Mouse (Mus musculus): ENCODE measurements around the gene Tmub2. TPM values are rescaled to one million over a fixed set of nuclear protein-coding genes. Genes with fewer than 3 reads are reported as not detected.

Gene Tmub2
- polyA plus RNA-seq, 1 experiment from 2014 or later = 47.8 TPM

DNA sequence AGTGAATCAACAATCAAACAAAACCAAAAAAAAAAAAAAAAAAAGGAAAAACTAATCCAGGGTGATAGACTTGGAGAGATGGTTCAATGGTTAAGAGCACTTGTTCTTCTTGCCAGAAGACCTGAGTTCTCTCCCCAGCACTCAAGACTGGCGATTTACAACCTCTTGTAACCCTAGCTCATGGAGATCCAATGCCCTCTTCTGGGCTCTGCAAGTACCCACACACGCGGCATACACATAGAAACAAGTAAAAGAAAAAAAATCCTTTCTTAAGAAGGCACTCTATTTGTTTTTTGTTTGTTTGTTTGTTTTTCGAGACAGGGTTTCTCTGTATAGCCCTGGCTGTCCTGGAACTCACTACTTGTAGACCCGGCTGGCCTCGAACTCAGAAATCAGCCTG is 809 bp upstream of the Tmub2 start:
- H3K9me3 ChIP-seq = no peaks in the 10 kb centered on the region
- 79% methylated on average over 6 of the region's 6 CpGs for WGBS
- no peaks in the 10 kb centered on the region for H3K27me3 ChIP-seq (replicated peaks)
- H3K36me3 ChIP-seq = peaks cover 16% of the 10 kb centered on the region
- H3K9ac ChIP-seq = no peak overlapping the region
- ATAC-seq (ENCODE audit: insufficient read depth, low FRiP score, low read depth) = no peak
- 0 out of 2 replicates have a peak, but pooled peaks cover 9% of the 10 kb centered on the region for H3K4me1 ChIP-seq
- peak overlapping the region; percentile 71 for H3K4me3 ChIP-seq (replicated peaks)
- H3K27ac ChIP-seq = peak overlapping the region; percentile 88
- peak overlapping the region; percentile 69 for H3K4me2 ChIP-seq

DNA sequence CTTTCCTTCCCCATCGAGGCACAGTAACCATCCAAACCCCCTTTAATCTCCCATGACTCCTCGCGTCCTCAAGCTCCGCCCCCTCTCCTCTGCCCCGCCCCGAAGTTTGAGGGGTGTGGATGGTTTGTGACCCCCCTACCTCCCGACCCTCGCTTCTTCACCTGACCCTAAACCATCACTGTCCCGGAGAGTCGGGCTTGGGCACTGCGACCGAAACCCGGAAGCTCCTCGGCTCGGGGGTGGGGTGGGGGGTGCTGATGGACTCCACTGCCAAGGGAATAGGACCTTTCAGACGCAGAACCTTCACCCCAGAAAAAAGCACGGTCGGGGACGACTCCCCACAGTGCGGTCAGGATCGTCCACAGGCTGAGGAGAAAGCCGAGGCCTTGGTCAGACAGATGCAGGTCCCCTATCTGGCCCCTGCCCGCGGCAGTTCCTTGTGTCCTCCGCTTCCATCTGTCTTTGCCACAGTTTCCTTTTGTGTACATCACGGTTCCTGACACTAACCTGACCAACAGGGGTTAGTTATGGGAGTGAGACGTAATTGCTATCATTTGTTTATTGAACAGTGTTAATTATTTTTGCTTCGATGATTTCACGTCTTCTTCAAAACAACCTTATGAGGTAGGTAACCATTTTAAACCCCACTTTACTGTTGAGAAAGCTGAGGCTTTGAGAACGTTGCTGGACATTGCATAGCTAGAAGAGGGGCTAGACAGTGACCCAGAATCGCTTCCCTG is 534 bp downstream of the Tmub2 start:
- Histone ChIP-seq H3K9me3 (no peaks in the 10 kb centered on the region), H3K27me3 (replicated peaks) (no peaks in the 10 kb centered on the region), H3K4me3 (replicated peaks) (peak overlapping the region; percentile 71), H3K4me1 (peaks cover 20% of the 10 kb centered on the region; the same call in 1 of the 2 replicates), H3K9ac (peak overlapping the region; percentile 76), H3K36me3 (peaks cover 17% of the 10 kb centered on the region), H3K4me2 (peak overlapping the region; percentile 69), H3K27ac (peak overlapping the region; percentile 88)
- ATAC-seq (ENCODE audit: insufficient read depth, low FRiP score, low read depth) = peak; percentile 69
- WGBS = 2% methylated on average over 31 of the region's 31 CpGs

DNA sequence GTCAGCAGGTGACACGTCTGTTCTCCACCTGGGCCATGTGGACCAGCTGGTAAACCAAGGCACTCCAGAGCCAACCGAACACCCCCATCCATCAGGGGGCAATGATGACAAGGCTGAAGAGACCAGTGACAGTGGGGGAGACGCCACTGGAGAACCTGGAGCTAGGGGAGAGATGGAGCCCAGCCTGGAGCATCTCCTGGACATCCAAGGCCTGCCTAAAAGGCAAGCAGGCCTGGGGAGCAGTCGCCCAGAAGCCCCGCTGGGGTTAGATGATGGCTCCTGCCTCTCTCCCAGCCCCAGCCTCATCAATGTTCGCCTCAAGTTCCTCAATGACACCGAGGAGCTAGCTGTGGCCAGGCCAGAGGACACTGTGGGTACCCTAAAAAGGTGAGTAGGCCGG is 2.8 kb downstream of the Tmub2 start:
- whole genome bisulfite sequencing = 84% methylated on average over 8 of the region's 8 CpGs
- Histone ChIP-seq H3K9ac (no peak overlapping the region), H3K27ac (no peak overlapping the region), H3K4me1 (peaks cover 20% of the 10 kb centered on the region; the same call in 1 of the 2 replicates), H3K27me3 (replicated peaks) (no peaks in the 10 kb centered on the region), H3K4me2 (no peak overlapping the region), H3K36me3 (peaks cover 37% of the 10 kb centered on the region), H3K4me3 (replicated peaks) (no peak overlapping the region; the same call in 1 of the 2 replicates), H3K9me3 (no peaks in the 10 kb centered on the region)
- no peak for ATAC-seq (ENCODE audit: insufficient read depth, low FRiP score, low read depth)

DNA sequence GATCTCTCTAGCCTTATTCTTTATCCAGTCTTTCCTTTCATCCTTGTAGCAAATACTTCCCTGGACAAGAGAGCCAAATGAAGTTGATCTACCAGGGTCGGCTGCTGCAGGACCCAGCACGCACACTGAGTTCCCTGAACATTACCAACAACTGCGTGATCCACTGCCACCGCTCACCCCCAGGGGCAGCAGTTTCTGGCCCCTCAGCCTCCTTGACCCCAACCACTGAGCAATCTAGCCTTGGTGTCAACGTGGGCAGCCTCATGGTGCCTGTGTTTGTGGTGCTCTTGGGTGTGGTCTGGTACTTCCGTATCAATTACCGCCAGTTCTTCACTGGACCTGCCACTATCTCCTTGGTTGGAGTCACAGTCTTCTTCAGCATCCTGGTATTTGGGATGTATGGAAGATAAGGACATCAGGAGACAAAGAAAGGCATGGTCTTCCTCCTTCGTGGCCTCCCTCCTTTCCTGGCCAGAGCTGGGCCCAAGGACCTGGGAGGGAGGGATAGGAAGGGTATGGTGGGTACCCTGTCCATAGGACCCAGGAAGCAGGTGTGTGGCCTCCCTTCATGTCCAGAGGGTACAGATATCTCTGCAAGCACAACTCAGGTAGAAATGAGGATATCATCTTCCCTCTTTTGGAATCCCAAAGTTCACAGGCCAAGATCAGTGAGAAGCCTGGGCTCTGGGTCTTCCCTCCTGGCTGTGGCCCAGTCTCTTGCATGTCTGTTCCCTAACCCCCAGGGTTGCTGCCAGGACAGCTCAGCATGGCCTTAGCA is 3.5 kb downstream of the Tmub2 start:
- H3K4me2 ChIP-seq = no peak overlapping the region
- no peaks in the 10 kb centered on the region for H3K27me3 ChIP-seq (replicated peaks)
- no peak overlapping the region for H3K9ac ChIP-seq
- no peak for ATAC-seq (ENCODE audit: insufficient read depth, low FRiP score, low read depth)
- 84% methylated on average over 8 of the region's 8 CpGs for WGBS
- H3K4me3 ChIP-seq (replicated peaks) = no peak overlapping the region
- H3K27ac ChIP-seq = no peak overlapping the region
- H3K9me3 ChIP-seq = no peaks in the 10 kb centered on the region
- H3K4me1 ChIP-seq = peaks cover 20% of the 10 kb centered on the region; the same call in 1 of the 2 replicates
- H3K36me3 ChIP-seq = peaks cover 44% of the 10 kb centered on the region

DNA sequence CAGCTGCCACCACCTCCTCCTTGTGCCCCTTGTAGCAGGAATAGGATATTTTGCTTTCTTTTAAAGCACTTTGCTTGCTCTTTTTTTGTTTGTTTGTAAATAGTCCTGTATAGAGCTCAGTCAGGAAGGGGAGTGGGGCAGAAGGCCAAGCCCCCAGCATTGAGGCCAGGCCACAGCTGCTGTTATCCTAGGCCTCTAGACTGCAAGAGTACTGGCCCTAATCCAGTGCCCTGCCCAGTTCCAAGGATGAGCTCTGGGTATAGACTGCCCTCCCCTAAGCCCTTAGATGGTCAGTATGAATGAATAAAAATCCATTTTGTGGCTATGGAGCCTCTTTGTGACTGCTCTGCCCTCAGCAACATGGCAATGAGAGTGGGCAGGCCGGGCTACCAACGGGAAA is 4.2 kb downstream of the Tmub2 start:
- no peak overlapping the region for H3K4me3 ChIP-seq (replicated peaks)
- no peaks in the 10 kb centered on the region for H3K9me3 ChIP-seq
- H3K9ac ChIP-seq = no peak overlapping the region
- 66% methylated on average over 2 of the region's 2 CpGs for WGBS
- no peak overlapping the region for H3K4me2 ChIP-seq
- no peaks in the 10 kb centered on the region for H3K27me3 ChIP-seq (replicated peaks)
- peaks cover 20% of the 10 kb centered on the region; the same call in 1 of the 2 replicates for H3K4me1 ChIP-seq
- ATAC-seq (ENCODE audit: insufficient read depth, low FRiP score, low read depth) = no peak
- H3K36me3 ChIP-seq = peaks cover 44% of the 10 kb centered on the region
- no peak overlapping the region for H3K27ac ChIP-seq

DNA sequence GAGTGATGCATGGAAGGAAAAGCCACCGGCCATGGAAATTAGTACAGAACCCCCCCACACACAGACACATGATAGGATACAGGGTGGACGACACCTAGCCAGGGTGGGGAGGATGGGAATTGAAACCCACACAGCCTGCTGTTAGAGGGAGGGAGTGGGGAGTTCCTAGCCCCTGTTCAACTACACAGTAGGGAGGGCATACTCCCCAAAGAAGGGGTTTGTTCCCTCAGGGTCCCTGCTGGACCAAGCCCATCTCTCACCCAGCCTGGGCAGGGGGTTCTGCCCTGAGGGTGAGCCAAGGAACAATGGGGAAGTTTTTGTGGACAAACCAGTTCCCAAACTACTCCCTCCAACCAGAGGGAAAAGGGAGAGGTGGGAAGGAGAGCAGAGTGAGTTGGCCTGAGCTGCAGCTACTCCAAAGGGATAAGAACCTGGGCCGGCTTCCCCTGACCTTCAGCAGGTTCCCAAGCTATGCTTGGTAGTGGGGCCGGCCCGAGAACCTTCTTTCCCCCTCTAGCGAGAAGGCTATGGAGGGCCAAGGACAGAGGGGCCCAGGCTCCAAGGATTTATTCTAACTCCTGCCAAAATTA is 4.9 kb downstream of the Tmub2 start:
- Histone ChIP-seq H3K36me3 (peaks cover 44% of the 10 kb centered on the region), H3K27ac (no peak overlapping the region)

DNA sequence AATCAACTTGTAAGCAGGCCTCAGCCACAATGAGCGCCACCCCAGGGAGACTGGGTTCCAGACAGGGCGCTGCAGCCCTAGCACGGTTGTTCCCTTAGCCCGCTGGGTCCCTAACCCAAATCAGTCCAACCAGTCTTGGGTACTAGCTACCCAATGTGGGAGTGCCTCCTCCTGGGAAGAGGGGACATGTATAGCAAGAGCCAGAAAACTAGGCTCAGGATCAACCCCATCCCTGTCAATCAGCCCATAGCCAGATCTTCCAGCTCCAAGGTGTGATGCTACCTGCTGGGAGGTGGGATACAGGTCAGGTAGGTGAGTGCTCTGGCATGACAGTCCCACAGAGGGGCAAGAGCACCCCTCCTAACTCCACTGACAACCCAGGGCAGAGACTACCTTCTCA is 5.4 kb downstream of the Tmub2 start:
- Histone ChIP-seq H3K4me2 (no peak overlapping the region), H3K9ac (no peak overlapping the region), H3K4me1 (peaks cover 25% of the 10 kb centered on the region), H3K36me3 (peaks cover 44% of the 10 kb centered on the region), H3K9me3 (no peaks in the 10 kb centered on the region), H3K27ac (no peak overlapping the region), H3K27me3 (replicated peaks) (no peaks in the 10 kb centered on the region), H3K4me3 (replicated peaks) (no peak overlapping the region)
- WGBS = 77% methylated on average over 4 of the region's 4 CpGs
- ATAC-seq (ENCODE audit: insufficient read depth, low FRiP score, low read depth) = no peak

More for the DNA sequence above, 4.9 kb downstream of the Tmub2 start:
- no peak for ATAC-seq (ENCODE audit: insufficient read depth, low FRiP score, low read depth)
- H3K4me2 ChIP-seq = no peak overlapping the region
- H3K27me3 ChIP-seq (replicated peaks) = no peaks in the 10 kb centered on the region
- H3K9ac ChIP-seq = no peak overlapping the region
- peaks cover 20% of the 10 kb centered on the region; the same call in 1 of the 2 replicates for H3K4me1 ChIP-seq
- H3K4me3 ChIP-seq (replicated peaks) = no peak overlapping the region
- no peaks in the 10 kb centered on the region for H3K9me3 ChIP-seq
- 52% methylated on average over 6 of the region's 6 CpGs for WGBS

DNA sequence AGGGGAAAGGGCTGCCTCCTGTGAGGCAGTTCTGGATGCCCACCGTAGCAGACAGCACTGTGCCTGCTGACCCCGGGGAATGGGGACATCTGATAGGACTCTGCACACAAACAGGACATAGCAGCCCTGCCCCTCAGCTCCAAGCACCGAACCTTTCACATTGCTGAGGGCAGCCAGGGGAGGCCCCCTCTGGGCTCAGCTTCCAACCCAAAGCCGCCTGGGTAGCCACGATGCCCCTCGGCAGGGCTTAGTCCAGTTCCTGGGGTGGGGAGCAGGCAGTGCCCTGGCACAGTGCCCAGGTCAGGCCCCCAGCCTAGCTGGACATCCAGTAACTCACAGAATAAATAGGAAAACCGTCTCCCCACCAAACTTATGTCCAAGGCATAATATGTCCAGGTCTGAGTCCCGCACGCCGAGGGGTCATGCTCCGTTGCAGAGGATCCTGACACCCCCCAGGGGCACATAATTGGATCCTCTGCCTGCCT is 6.4 kb downstream of the Tmub2 start:
- Histone ChIP-seq H3K27me3 (replicated peaks) (no peaks in the 10 kb centered on the region), H3K4me2 (no peak overlapping the region), H3K27ac (no peak overlapping the region), H3K36me3 (peaks cover 44% of the 10 kb centered on the region), H3K4me1 (peaks cover 23% of the 10 kb centered on the region), H3K9me3 (no peaks in the 10 kb centered on the region), H3K4me3 (replicated peaks) (no peak overlapping the region), H3K9ac (no peak overlapping the region)
- no peak for ATAC-seq (ENCODE audit: insufficient read depth, low FRiP score, low read depth)
- 81% methylated on average over 11 of the region's 11 CpGs for WGBS

DNA sequence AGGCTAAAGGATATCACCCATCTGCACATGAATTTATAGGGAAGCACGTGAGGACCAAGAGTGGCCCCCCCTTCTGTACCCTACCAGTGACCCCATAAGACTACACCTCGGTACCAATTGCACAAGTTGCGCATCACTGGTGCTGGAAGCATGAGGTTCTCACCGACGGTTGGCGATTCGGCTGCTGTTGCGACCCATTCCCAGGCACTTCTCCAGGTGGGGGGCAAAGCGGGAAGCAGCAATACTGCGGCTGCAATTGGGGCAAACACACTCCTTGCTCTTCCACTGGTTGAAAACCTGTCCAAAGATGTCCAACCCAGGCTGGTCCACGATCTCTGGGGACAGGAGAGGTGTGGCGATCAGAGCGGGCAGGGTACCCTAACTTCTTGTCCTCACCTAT is 9.2 kb downstream of the Tmub2 start:
- Histone ChIP-seq H3K4me1 (peaks cover 24% of the 10 kb centered on the region), H3K4me3 (replicated peaks) (no peak overlapping the region), H3K27ac (no peak overlapping the region), H3K9me3 (no peaks in the 10 kb centered on the region), H3K4me2 (no peak overlapping the region), H3K27me3 (replicated peaks) (no peaks in the 10 kb centered on the region), H3K9ac (no peak overlapping the region), H3K36me3 (peaks cover 27% of the 10 kb centered on the region)
- no peak for ATAC-seq (ENCODE audit: insufficient read depth, low FRiP score, low read depth)
- WGBS = 95% methylated on average over 13 of the region's 13 CpGs

DNA sequence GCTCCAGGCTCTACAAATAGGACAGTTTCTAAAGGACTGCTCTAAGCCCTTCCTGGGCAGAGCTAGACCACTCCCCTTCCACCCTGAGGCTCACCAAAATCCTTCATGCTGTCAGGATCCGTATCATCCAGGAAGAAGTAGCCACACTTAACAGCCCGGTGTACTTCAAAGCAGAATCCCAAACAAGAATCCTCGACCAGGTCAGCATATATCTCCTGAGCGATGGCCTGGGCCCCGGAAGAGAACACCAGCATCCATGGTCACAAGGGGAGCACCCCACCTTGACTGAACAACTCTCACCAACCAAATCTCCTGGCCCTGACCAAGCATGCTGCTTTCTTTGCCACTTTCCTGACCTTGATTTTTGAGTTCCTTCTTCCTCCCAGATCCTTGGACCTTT is 9.7 kb downstream of the Tmub2 start:
- H3K9ac ChIP-seq = no peak overlapping the region
- no peaks in the 10 kb centered on the region for H3K9me3 ChIP-seq
- no peak overlapping the region for H3K4me3 ChIP-seq (replicated peaks)
- H3K4me1 ChIP-seq = peaks cover 20% of the 10 kb centered on the region
- H3K27me3 ChIP-seq (replicated peaks) = no peaks in the 10 kb centered on the region
- WGBS = 54% methylated on average over 5 of the region's 5 CpGs
- peaks cover 27% of the 10 kb centered on the region for H3K36me3 ChIP-seq
- ATAC-seq (ENCODE audit: insufficient read depth, low FRiP score, low read depth) = no peak
- H3K27ac ChIP-seq = no peak overlapping the region
- peak overlapping the region; percentile 87; the same call in 1 of the 2 replicates for H3K4me2 ChIP-seq

DNA sequence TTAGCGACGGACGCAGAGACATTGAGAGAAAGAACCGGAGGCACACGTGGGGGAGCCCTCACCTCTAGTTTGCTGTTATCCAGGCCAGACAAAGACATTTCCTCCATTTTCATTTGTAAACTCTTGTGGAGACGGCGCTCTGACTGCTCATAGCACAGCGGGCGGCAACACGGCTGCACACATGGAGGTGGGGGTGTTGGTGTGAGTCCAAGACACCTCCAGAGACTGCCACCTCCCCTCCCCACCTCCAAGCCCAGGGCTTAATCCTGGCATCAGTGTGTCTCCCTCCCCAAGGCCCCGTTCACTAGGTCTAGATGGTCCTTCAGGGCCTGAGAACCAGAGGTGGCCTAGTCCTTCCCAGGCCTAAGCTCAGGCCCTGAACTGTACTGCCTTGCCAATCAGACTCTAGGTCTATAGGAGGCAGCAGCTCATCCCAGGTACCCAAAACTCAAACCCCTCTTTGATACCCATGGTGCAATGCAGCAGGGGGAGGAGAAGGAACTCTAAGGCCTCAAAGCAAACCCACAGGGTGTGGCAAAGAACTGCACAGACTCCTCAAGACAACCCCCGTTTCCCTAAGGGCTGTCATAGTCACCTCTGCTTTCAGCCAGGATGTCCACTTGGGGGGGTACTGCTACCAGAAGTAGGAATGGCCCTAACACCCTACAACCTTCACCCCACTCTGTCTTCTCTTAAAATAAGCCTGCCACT is 10.3 kb downstream of the Tmub2 start:
- peak overlapping the region; percentile 87 for H3K4me2 ChIP-seq
- H3K27ac ChIP-seq = peak overlapping the region; percentile 100
- H3K27me3 ChIP-seq (replicated peaks) = no peaks in the 10 kb centered on the region
- H3K9ac ChIP-seq = peak overlapping the region; percentile 76
- H3K36me3 ChIP-seq = peaks cover 27% of the 10 kb centered on the region
- WGBS = 61% methylated on average over 12 of the region's 12 CpGs
- ATAC-seq (ENCODE audit: insufficient read depth, low FRiP score, low read depth) = no peak
- peaks cover 15% of the 10 kb centered on the region; the same call in 1 of the 2 replicates for H3K4me1 ChIP-seq
- peak overlapping the region; percentile 80 for H3K4me3 ChIP-seq (replicated peaks)
- no peaks in the 10 kb centered on the region for H3K9me3 ChIP-seq

Measured in stomach, embryonic 15.5 days (tissue).